Mouse (Mus musculus): Measurements from ENCODE around the gene Nxt2. TPM values are rescaled to one million over a fixed set of nuclear protein-coding genes. Genes with fewer than 3 reads are reported as not detected.

Nxt2 gene
- 20.3 TPM for polyA plus RNA-seq (2014; fragmentation: Illumina TruSeq; extraction: RNeasy Lipid Tissue Mini Kit (QIAGEN cat#74804); ENCODE audit: low read depth, low replicate concordance)

DNA sequence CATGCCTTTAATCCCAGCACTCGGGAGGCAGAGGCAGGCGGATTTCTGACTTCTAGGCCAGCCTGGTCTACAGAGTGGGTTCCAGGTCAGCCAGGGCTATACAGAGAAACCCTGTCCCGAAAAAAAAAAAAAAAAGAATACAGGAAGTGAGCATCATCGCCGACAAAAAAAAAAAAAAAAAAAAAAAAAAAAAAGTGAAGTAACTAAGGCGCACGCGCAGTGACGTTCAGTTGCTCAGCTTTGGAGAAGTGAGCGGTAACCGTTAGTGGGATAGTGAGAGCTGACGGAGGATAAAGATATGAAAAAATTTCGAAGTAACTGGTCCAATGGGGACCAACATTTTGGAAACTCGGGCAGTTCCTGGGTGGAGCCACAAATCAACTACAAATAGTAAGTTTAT is at the start of gene Nxt2:
TSS of gene Nxt2 (plus strand) at position 229 of the 400 bp plus-strand sequence.

DNA sequence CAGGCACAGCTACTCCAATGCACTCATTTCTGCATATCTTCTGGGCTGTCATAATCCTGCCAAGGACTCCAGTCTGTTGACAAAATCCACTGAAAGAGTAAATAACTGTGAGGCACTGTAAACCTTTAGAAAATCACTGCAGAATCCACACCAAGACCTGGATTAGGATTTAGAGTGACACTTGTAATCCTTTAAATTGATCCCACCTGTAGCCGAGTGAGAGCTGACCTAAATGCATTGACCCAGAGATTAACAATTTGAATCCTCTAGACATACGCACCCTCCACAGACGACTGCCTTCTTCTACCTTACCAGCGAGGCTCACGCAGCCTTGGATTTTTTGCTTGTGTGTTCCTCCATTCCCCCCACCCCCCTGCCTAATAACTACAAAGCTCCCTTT is 29.7 kb upstream of the Nxt2 start, which contains the start of gene Gucy2f:
TSS of gene Gucy2f (minus strand) at position 101 of the 400 bp plus-strand sequence.

Other genes starting within 250 kb of the Nxt2 start
- gene Gucy2f, start 29.8 kb upstream of the Nxt2 start, polyA plus RNA-seq (2014; fragmentation: Illumina TruSeq; extraction: RNeasy Lipid Tissue Mini Kit (QIAGEN cat#74804); ENCODE audit: low read depth, low replicate concordance): 0.08 TPM
- gene Kcne1l, start 79.5 kb downstream of the Nxt2 start, polyA plus RNA-seq (2014; fragmentation: Illumina TruSeq; extraction: RNeasy Lipid Tissue Mini Kit (QIAGEN cat#74804); ENCODE audit: low read depth, low replicate concordance): not detected
- gene Acsl4, start 163.8 kb downstream of the Nxt2 start, polyA plus RNA-seq (2014; fragmentation: Illumina TruSeq; extraction: RNeasy Lipid Tissue Mini Kit (QIAGEN cat#74804); ENCODE audit: low read depth, low replicate concordance): 30.5 TPM

Data from testis, adult 10 weeks (tissue).